In genomic region chr1:36342547-36342946, GRCm38 (mm10) we compare ENCODE assay signal across 17 mouse cellular contexts. TPM values are rescaled to one million over a fixed set of nuclear protein-coding genes. Genes with fewer than 3 reads are reported as not detected.
"Had no signal": no experiment of that assay in that cellular context is flagged by ENCODE, and none has a peak within 500 bp of the region (broad histone marks: within the 10 kb centered on the region; RNA-seq: fewer than 3 reads in every experiment).

No protein-coding gene starts in this region.

- H3K27me3 ChIP-seq: megakaryocyte, embryonic 14.5 days; midbrain, embryonic 12.5 days; neural tube, embryonic 12.5 days; stomach, embryonic 15.5 days had no signal

- H3K4me2 ChIP-seq: lung, embryonic 14.5 days; midbrain, embryonic 12.5 days; neural tube, embryonic 12.5 days; stomach, embryonic 15.5 days had no signal

- H3K9me3 ChIP-seq: megakaryocyte, embryonic 14.5 days; midbrain, embryonic 12.5 days; neural tube, embryonic 12.5 days; stomach, embryonic 15.5 days had no signal

- H3K4me3 ChIP-seq: megakaryocyte, embryonic 14.5 days; midbrain, embryonic 12.5 days; neural tube, embryonic 12.5 days; stomach, embryonic 15.5 days had no signal

- H3K4me1 ChIP-seq: midbrain, embryonic 12.5 days; neural tube, embryonic 12.5 days; stomach, embryonic 15.5 days had no signal

- DNase-seq: lung, adult 18-20 months; lung, embryonic 14.5 days; lung, postnatal 10 days; lung, postnatal 4 days; midbrain, embryonic 14.5 days; right cerebral cortex, postnatal 14 days; thymus, adult 2 months; thymus, postnatal 25 days; thymus, postnatal 4 days had no signal

- H3K9ac ChIP-seq: lung, embryonic 14.5 days; midbrain, embryonic 12.5 days; neural tube, embryonic 12.5 days; stomach, embryonic 15.5 days had no signal

- H3K27ac ChIP-seq: midbrain, embryonic 12.5 days; neural tube, embryonic 12.5 days; stomach, embryonic 15.5 days; stomach, postnatal 0 days had no signal

RNA-seq across cellular contexts. Expression of gene Fer1l5, which starts 29.5 kb away (rescaled TPM):
- total RNA-seq: midbrain, postnatal 0 days; monocyte, adult 5-6 weeks had no signal
- polyA plus RNA-seq: spleen, adult 2 months had no signal
